Mouse (Mus musculus) right cerebral cortex, postnatal 14 days (tissue): ENCODE data around the gene Gm10160.
A peak's percentile ranks its signal among the peaks of the same experiment; 100 is the strongest.

Source experiments
- DNase-seq: peaks from one replicate; pipeline ENCODE4 v3.0.0; 2022

The Gm10160 gene

DNA sequence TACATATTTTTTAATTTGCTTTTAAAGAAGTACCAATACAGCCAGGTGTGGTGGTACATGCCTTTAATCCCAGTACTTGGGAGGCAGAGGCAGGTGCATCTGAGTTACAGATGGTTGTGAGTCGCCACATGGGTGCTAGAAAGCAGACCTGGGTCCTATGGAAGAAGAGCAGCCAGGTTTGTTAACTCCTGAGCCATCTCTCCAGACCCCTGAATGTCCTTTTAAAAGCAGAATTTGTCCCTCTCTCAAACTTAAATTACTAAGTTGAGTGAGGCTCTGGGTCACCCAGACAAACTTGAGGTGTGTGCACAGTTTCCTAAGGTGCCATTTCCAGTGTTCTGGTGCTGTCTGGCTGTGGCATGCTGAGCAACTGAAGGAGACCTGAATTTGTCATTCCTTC lies at the start of gene Gm10160:
Gene Gm10160 (minus strand): TSS at position 101 of the 400 bp plus-strand sequence.
- DNase-seq = no peak

DNA sequence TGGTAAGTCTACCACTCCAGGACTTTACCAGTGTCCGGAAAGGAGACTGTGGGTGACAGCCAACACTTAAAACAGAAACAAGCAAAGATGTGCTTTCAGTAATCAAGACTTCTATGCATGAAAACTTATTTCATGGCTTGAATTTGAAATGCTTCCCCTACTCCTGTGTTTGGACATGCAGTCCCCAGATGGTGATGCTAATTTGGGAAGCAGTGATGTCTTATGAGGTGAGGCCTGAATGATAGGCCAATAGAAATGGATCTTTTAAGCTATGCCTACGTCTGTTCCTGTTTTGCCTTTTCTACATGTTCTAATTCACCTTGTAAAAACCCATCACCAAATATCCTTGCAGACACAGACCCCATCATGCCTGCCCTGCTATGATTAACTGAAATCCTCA lies 49.3 kb upstream of the Gm10160 start:
- no peak for DNase-seq

DNA sequence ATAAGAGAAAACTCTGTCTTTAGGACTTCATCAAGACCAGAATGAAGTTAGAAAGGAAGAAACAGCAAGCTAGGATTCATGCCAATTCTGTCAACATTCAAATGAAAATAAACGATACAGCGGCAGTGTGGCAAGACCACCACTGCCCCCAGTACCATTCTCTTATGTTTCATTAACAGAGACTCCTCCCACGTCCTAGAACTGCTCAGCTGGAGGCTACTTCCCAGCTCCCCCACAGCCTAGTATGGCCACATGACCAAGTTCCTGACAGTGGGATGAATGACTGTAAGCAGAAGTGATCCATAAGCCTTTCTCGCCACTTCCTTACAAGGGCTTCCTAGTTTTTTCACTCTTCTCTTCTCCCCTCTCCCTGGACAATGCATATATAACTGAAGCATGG lies 48.5 kb upstream of the Gm10160 start:
- no peak for DNase-seq

DNA sequence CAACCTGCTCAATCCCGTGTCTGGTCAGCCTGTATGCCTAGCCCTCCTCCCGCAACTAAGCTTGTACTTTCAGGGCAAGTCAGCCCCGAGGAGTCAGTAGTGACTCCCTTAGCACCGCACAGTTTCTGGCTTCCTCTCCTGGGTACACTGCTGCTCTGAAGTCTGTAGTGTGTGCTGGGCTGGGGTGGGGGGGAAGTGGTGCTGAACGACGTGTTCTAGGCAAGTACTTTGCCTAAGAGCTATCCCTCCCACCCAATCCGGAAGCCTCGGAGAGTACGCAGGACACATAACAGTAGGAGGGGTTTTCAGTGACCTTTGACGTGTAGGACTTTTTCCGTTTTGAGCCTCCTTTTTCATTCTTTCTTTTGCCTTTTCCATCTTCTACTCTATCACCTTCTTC lies 43.8 kb upstream of the Gm10160 start:
- DNase-seq = no peak

DNA sequence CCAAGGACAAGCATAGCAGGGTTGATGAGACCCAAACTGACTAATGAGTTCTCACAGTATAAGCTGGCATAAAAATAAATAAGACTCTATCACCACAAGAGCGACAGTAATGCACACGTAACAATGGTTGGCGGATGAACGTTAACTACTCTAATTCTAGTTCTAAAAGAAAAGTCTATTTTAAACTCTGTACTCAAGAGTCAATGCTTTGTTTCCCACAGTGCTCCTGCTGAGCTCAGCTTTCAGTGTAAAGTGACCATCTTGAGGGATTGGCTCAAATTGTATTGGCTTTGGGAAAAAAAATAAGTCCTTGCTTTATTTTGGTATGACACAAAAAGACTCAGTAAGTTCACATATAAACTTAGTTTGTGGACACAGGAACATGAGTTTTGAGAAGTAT lies 29.5 kb upstream of the Gm10160 start:
- no peak for DNase-seq

DNA sequence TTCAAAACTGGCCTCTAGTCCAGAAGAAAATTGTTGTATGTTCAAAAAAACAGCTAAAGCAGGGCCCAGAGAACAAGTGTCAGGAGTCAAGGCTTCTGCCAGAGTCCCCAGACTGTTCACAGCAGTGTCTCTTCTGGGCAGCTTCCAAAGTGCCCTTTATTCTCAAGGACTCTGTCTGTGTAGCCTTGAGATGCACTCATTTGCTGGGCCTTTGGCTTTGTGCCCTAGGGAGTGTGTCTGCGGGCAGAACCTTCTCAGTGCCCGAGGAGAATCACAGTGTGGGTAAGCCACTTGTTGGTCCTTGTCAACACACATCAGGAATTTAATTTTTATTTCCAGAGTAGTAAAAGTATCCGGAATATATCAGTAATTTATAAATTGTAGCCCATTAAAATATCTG lies 26.0 kb upstream of the Gm10160 start:
- DNase-seq = no peak

DNA sequence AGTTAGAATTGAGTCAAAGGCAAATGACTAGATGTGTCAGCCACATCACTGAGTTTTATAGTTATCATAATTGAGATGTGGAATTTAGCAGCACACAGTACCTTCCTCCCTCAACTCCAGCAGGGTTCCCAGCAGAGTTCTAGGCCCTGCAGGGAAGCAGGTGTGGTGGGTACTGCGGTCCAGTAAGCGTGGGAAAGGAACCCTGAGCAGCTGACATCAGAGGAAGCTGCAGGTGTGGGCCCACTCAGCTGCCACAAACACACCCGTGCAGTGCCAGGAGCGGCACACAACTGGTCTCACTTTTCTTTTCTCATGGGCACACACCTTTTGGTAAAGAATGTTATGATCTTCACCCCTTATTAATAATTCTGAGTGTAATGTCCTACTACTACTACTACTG lies 25.2 kb upstream of the Gm10160 start:
- no peak for DNase-seq

DNA sequence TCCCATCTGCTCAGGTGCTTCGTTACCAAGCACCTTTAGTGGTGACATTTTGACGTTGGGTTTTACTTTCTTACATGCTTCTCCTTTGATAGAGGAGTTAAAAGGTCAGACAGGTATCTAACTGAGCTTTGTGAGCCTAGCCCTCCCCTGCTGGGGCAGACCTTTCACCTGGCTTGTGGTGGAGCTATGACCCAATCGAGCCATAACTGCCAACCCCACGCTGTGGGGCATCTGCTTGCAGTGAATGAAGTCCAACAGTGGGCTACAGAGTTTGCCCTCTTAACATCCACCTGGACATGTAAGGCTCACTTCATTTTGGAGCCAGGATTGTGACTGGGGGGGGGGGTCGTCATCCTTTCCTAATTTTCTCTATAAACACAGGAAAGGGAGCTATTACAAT lies 24.7 kb upstream of the Gm10160 start:
- DNase-seq = no peak

DNA sequence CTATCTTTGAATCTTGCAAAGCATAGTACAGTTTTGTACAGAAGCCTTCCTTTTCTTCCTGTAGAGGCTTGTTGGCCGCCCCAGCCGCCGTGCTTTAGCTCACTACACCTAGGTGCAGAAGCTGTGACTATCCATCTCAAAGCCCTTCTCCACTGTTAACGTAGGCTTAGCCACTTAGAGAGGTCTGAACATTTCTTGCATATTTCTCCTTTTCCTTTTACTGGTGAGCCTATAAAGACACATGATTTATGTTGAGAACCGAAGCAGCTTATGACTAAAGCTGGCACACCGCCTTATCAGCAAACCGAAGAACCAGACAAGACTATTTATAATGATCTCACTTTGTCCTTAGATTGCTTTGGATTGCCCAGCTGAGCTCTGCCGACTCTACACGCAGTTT lies 19.8 kb upstream of the Gm10160 start:
- peak; percentile 54 for DNase-seq

DNA sequence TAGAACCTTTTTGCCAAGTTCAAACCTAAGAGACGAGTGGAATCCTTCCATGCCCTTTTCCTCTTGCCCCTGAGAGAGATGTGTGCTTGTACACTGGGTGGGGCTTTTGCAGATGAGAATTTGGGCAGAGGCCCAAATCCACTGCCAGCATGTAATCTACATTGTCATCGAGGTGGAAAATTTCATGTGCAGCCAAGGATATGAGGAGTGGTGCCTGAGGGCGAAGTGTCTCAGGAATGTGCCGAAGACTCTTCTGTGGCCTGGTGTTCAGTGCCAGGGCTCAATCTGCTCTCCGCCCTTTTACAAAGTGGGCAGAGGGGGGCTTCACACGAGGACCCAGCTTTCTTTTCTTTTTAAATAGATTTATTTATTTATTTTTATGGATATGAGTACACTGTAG lies 19.0 kb upstream of the Gm10160 start:
- DNase-seq = no peak

DNA sequence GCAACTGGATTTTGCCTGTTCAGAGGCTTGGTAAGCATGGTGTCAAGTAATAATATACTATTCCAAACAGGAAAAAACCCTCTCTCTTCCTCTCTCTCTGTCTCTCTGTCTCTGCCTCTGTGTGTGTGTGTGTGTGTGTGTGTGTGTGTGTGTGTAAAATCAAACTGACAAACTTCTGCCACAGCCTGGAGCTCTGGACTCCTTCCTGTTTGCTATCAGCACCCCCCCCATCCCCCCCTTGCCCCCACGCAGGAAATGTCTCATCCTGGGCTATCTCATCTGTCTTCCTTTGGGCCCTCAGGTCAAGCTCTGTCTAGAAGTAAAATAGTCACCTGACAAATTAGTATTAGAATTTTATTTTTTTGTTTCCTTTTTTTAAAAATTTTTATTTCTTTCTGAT lies 18.2 kb upstream of the Gm10160 start:
- no peak for DNase-seq

DNA sequence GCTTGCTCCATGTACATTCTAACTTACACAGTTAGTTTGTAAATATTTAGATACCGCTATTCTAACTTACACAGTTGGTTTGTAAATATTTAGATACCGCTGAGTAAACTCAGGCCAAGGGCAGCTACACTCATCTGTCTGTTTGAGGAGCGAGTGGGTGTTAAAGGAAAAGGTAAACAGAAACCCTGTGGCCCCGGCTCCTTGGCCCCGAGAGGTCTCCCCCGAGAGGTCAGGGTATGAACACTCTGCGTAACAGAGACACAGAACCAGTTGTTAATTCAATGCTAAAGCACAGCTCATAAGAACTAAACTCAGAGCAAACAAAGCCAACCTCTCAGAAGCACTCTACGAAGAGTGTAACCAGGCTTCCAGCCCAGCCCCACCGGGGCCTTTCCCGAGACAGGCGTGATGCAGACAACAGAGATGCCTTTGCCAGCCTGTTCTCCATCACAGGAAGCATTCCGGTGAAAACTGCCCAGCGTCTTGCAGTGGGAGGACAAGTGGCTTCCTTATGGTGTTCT lies 17.0 kb upstream of the Gm10160 start:
- DNase-seq = no peak

DNA sequence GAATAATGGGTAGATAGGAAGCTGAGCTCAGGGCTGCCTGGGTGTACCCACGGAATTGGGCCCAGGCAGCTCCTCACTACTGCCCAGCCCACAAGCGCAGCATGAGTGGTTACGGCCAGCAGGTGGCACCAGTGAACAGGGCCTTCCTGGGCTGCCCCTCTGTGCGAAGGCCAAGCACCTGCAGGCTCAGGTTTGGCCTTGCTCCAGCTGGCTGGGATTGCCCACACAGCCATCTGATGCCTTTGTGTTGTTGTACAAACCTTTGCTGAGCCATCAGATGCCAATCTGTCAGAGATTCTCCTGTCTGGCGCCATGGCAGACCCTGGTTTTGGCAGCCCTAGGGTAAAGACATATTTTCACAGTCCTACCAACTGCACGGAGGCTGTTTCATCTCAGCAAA lies 12.6 kb upstream of the Gm10160 start:
- DNase-seq = peak; percentile 77

DNA sequence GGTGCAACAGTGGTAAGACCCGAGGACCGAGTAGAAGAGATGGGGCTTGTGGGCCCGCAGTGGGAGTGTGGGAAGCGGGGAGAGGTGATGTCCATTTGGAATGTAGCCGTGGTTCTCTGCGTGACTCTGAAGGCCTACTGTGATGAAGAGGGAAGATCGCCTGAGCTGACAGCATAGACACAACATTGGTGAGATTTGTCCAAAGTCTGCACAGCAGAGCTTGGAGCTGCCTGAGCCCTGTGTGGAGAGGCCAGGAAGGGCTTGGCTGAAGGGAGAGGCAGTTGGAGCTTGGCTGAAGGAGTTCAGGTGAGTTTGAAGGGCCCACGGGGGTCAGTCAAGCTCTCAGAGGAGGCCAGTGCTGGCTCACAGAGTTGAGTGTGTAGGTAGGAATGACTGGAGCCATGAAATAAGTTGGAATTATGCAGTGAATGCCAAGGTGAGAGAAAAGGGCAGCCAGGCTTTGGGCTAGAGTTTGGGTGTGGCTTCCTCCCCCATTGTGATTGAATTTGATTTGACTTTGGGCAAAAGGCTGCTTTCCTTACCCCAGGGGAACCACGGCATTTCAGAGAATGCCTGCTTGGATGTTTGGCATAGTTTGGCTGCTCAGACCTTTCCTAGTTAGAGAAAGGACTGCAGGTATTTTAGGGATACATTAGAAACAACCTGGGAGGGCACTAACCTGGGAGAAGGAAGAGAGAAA lies 11.8 kb upstream of the Gm10160 start:
- DNase-seq = no peak

DNA sequence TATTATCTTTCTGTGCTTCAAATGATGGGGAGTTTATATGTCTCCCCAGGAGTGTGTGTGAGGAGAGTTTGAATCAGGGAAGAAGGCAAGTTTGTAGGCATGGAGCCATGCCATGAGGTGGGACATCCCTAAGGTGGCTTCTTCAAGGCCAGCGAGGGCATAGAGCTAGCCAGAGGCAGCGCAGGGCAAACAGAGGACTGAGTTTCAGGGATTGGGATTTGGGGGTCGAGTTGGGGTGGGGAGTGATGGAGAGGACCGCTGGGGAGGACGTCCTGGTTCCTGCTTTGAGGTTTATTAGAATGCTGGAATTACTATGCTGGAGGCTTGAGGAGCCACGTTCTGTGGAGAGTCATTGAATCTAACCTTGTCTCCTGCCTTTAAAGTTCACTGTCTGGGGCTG lies 10.3 kb upstream of the Gm10160 start:
- DNase-seq = no peak

DNA sequence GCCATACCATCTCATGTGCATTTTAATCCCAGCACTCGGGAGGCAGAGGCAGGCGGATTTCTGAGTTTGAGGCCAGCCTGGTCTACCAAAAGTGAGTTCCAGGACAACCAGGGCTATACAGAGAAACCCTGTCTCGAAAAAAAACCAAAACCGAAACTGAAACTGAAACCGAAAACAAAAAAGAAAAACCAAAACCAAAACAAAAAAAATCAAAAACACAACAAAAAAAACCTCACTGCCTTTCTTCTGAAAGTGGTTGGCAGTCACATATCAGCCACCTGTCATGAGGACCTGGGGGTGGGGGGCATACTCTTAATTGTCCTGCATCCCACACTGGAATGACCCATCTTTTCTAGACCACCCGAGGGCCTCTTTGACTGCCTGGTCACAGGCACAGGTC lies 9.0 kb upstream of the Gm10160 start:
- DNase-seq = no peak

DNA sequence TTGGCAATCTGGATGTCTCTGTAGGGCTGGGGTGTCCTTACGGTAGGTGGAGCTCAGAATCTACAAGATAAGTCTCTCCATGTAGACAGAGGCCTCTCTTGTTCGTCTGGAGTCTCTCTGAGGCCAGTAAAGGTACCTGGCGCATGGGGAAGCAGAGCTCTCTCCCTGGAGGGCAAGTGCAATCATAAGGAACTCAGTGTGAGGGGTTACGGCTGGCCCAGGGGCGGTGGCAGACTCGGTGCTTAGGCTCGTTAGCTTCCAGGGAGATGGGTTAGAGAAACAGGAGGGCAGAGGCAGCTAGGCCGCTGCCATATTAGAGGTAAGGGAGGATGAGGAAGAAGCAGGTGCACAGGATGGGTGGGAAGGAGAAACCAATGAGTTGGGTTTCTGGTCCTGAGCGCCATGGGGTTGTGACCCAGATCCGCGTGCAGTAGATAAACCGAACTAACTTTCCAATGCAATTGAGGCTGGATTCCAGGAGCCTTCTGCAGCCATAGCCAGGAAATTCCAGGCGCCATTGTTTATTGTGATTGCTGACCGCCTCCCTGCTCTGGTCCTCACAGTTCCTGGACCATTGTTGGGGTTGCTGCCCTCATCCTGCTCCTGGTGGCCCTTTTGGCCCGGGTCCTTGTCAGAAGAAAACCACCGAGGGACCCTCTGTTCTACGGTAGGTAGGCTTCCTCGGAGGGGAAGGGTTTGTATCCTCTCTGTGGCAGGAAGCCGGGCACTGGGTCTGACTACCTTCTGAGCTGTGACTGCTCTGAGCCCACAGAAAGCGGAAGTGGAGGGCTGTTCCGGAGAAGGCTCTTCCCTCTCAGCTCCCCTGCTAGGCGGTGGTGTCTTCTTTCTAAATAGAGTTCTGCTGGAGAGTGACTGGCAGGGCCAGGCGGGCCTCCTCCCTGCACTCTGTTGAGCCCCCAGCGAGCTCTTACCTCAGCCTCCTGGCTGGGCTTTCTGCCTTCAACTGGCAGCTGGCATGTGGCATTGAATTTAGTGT lies 7.3 kb upstream of the Gm10160 start:
- DNase-seq = peak; percentile 25

DNA sequence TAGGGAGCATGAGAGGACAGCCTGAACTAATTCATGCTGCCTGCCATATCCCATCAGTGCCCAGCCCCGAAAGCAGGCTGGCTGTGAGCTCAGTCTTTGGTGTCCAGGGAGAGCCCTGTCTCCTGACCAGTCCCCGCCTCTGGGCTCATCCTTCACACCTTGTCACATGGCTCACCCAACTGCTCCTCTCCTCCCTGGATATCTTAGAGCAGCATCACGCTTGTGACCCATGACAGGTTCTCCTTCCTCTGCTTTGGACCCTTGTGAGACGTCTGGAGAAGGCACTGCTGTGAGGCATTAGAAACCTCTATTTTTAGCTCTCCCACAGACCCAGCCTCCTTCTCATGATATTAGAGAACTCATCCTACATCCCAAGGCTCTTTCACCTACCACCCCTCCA lies 6.3 kb upstream of the Gm10160 start:
- no peak for DNase-seq

DNA sequence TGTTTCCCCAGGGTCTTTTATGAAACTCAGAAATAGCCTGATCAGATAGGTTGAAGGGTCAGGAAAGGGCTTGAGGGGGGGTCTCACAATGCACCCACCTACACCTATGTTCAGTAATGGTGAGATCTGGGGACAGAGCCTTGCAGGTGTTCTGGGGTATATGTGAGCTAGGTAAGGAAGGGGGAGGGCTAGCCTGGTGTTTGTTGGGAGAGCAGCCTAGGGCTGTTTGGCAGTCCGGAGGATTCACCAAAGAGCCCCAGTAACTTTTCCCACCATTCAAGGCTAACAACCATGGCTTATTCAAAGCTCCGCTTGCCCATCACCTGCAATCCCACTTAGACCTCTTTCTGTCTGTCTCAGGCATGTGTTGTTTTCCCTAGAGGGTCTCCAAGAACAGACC lies 5.9 kb upstream of the Gm10160 start:
- DNase-seq = no peak

DNA sequence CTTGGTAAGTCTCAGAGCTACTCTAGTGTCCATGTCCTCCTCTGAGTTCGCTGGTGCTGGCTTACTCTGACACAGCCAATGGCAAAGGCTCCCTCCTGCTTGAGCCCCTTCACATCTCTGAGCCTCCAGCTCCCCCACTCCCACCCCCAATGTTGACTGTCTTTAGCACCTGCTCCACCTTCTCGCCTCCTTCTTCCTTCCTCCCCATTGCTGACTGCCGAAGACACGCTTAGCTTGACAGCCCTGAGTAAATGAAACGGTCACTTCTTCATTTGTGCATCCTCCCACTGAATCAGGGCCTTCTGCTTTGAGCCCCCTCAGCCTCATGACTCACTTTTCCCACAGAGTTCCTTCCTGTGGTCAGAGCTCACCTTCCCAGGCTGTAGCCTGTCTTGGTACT lies 5.4 kb upstream of the Gm10160 start:
- no peak for DNase-seq

DNA sequence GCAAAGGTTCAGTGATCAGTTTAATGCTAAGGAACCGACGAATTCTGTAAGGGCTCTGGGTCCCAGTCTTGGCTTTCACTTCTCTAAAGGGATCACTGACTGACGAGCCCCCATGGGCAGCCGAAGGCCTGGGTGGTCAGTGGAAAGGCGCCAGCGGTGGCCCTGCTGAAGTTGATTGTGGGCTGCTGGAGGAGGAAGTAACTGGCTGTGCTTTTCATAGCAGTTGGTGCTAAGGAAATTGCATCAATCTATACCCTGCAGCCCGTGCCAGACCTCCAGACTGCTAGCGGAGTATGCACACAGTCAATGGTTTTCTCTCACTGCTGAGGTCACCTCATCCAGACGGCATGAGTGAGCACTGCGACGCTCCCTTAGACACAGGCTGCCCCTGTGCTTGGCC lies 4.5 kb upstream of the Gm10160 start:
- peak; percentile 39 for DNase-seq

DNA sequence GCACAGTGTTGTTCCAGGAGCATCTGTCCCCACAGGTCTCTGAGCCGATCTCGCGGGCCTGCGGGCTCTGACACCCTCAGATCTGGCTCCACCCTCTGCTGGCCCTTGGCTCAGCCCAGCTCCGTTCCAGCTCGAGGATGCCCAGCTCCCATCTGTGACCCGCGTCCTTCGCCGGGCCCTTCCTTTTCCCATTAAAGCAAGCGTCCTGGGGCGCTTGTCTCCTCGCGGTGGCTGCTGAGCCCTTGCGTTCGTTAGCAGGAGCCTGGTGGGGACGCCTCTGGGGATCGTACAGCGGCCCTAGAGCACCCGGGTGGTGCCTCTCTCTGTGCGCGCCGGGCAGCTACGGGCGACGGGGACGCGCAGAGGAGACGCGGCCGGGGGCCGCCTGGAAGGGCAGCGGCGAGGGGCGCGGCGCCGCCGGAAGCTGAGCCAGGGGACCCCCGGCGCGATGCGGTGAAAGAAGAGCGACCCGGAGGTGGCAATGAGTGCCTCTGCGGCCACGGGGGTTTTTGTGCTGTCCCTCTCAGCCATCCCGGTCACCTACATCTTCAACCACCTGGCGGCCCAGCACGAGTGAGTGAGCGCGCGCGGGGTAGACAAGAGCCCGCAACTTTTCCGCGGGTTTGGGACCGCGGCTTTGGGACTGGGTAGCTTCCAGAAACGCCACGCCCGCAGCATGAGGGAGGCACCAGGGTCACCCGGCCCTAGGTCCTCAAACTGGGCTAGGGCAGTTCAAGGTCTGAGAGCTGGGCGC lies 3.6 kb upstream of the Gm10160 start, which contains the start of gene Tm6sf1:
Gene Tm6sf1 (plus strand): TSS at position 34 of the 754 bp plus-strand sequence.
- peak; percentile 42 for DNase-seq

DNA sequence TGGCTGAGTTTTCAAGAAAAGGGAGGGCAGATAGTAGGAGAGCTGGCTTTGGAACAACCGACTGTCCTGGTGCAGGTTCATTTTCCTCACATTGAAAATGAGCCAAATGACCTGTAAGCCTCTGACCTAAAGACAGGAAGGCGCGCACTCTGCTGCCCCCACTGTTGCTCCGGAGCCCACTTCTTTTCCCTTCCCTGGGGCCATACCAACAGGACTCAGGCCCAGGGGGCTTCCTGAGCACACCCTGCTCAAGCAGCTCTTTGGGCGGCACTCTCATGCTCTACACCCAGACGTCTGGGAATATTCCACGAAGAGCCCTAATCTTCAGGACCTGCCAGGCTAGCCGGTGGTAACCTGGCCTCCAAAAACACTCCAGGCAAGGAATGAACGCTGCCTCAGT lies 2.6 kb upstream of the Gm10160 start:
- no peak for DNase-seq
